Mouse (Mus musculus) embryonic fibroblast, embryonic 13.5 days (primary cell): ENCODE results near the gene Klhl36.

Experiments
- CTCF ChIP-seq: IDR thresholded peaks from 2 replicates; pipeline ENCODE4 v1.5.1; 2011; ENCODE audit warnings: mild to moderate bottlenecking, control low read depth, low read length, moderate library complexity, borderline replicate concordance; ENCODE audit not compliant: insufficient read depth
- POLR2A ChIP-seq: IDR thresholded peaks from 2 replicates; pipeline ENCODE4 v1.6.1; 2011; ENCODE audit warnings: low read depth, mild to moderate bottlenecking, control low read depth, low read length, moderate library complexity

GRCm38 (mm10) chr8:119829015-119829414 is 33.1 kb upstream of the Klhl36 start:
- TF ChIP-seq CTCF (no peak), POLR2A (no peak)
